Mouse (Mus musculus) heart, postnatal 4 days (tissue): ENCODE results near the gene Olfr153. TPM values are rescaled to one million over a fixed set of nuclear protein-coding genes. Genes with fewer than 3 reads are reported as not detected.
A peak's percentile ranks its signal among the peaks of the same experiment; 100 is the strongest.
"Not testable (repeated sequence)": the region's sequence is repeated elsewhere in the genome, so short reads cannot be mapped to it uniquely, and the experiment has no call there.

ENCODE experiments used
- DNase-seq: peaks from one replicate; pipeline ENCODE4 v3.0.0; 2021
- total RNA-seq, 2 experiments: library from RNA; stranded (reverse); gene quantifications; 2 replicates each; pipeline ENCODE4 v1.2.3; 2021

Gene Olfr153
- not detected for total RNA-seq

GRCm38 (mm10) chr2:87531496-87531895, at the start of gene Olfr153:
Gene Olfr153, plus strand, starts transcription at chr2:87531796.
- DNase-seq: no peak

- DNase-seq: no peak
Measured at GRCm38 (mm10) chr2:87482276-87482675, 49.3 kb upstream of the Olfr153 start.

DNA sequence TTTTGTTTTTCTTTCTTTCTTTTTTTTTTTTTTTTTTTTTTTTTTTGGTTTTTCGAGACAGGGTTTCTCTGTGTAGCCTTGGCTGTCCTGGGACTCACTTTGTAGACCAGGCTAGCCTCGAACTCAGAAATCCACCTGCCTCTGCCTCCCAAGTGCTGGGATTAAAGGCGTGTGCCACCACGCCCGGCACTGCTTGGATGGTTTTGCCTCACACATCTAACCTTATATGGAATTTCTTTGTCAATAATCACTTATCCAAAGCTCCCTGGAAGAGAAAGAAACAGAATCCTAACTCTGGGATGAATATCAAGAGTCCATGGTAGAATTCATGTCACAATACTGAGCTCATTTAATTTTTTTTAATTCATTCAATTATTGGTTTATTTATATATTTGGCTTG, 34.6 kb upstream of the Olfr153 start, which contains the start of gene Pramel7:
Pramel7 (minus strand) TSS at position 101 of the 400 bp plus-strand sequence.
- DNase-seq: not testable (repeated sequence)

GRCm38 (mm10) chr2:87506265-87506664, 25.3 kb upstream of the Olfr153 start, which contains the start of gene Pramel6:
Gene Pramel6, plus strand, starts transcription at chr2:87506565.
- DNase-seq: no peak

- DNase-seq: no peak
Measured at GRCm38 (mm10) chr2:87515046-87515445, 16.6 kb upstream of the Olfr153 start.

GRCm38 (mm10) chr2:87515457-87516060, 16.0 kb upstream of the Olfr153 start:
- DNase-seq: no peak

GRCm38 (mm10) chr2:87516581-87516980, 15.0 kb upstream of the Olfr153 start:
- no peak for DNase-seq

DNA sequence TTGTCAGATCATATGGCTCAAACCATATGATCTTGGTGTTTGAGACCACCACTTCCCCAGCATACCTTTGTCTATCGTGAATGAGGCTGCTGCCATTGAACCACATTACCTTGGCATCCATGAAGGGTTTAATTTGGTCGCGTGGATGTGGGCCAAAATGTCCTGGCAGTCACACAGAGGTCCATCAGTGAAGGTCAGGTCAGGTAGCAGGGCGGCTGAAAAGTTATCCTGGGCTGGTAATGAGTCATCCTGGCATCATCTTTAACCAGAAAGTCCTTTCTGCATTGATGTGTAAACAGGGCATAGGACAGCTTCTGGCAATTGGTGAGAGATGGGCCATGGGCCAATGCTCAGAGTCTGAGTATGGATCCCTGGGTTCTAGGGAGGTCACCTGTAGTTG, 10.9 kb upstream of the Olfr153 start:
- DNase-seq: peak; percentile 55

DNA sequence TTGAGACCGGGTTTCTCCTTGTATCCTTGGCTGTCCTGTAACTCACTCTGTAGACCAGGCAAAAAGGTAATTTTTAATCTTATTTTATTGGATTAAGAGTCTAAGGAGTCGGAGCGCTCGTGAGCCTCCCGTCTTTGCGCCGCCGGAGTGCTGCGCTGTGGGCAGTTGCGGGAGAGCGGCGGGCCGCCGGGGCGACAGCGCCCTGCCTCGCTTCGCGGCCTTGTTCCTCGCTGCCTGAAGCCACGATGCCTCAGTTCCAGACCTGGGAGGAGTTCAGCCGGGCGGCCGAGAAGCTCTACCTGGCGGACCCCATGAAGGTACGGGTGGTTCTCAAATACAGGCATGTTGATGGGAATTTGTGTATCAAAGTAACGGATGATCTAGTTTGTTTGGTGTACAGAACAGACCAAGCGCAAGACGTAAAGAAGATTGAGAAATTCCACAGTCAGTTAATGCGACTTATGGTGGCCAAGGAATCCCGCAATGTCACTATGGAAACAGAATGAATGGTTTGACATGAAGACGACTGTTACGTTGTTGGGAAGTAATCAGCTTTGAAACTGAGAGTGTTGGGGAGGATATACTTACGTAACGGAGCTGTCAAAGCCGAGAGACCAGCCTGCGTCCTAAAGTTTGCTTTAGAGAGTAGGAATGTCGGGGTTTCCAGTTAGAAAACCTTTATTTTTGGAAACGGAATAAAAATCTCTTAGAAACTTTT, 5.5 kb upstream of the Olfr153 start:
- DNase-seq: not testable (repeated sequence)

GRCm38 (mm10) chr2:87534826-87535225, 3.2 kb downstream of the Olfr153 start:
- DNase-seq: no peak

DNA sequence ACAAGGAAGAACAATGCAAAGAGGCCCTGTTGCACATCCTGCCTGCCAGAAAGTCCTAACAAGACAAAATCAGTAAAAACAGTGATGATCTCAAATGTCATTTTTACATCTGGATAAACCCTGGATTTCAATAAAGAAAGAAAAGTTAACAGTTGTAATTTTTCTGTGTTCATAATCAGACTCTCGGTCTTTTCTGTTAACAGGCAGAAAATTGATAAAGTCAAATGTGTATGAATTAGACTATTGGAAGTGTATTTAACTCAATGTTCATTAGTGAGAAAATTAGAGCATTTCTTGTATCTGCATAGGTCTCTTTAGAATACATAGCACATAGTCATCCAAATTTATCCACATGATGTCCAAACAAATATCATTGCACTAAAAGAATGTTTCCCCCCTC, 13.8 kb downstream of the Olfr153 start, which contains the start of gene Olfr1128:
Olfr1128 (minus strand) TSS at position 101 of the 400 bp plus-strand sequence.
- DNase-seq: no peak

- not testable (repeated sequence) for DNase-seq
Measured at GRCm38 (mm10) chr2:87573602-87574001, 42.0 kb downstream of the Olfr153 start, which contains the start of gene Olfr1129. Gene Olfr1129, plus strand, starts transcription at chr2:87573902.

Other genes starting within 250 kb of the Olfr153 start
- gene Olfr1118, start 224.2 kb upstream of the Olfr153 start, total RNA-seq: not detected
- not detected for gene Olfr1120, start 177.0 kb upstream of the Olfr153 start, total RNA-seq
- gene Olfr1121, start 161.9 kb upstream of the Olfr153 start, total RNA-seq: not detected
- gene Olfr1122, start 145.9 kb upstream of the Olfr153 start, total RNA-seq: under 1 TPM in 1 of 2 experiments, not detected in 1; 0.05 TPM
- gene Olfr1123, start 115.2 kb upstream of the Olfr153 start, total RNA-seq: not detected
- gene Olfr1124, start 101.5 kb upstream of the Olfr153 start, total RNA-seq: not detected
- gene Olfr1126, start 77.8 kb upstream of the Olfr153 start, total RNA-seq: not detected
- not detected for gene Pramel7, start 34.7 kb upstream of the Olfr153 start, total RNA-seq
- not detected for gene Pramel6, start 25.2 kb upstream of the Olfr153 start, total RNA-seq
- not detected for gene Olfr1128, start 13.7 kb downstream of the Olfr153 start, total RNA-seq
- gene Olfr1129, start 42.1 kb downstream of the Olfr153 start, total RNA-seq: not detected
- not detected for gene Olfr1130, start 74.4 kb downstream of the Olfr153 start, total RNA-seq
- not detected for gene Olfr1131, start 95.3 kb downstream of the Olfr153 start, total RNA-seq
- gene Olfr1132, start 105.7 kb downstream of the Olfr153 start, total RNA-seq: not detected
- gene Olfr1133, start 115.6 kb downstream of the Olfr153 start, total RNA-seq: not detected
- gene Olfr1134, start 126.7 kb downstream of the Olfr153 start, total RNA-seq: not detected
- not detected for gene Olfr1135, start 141.9 kb downstream of the Olfr153 start, total RNA-seq
- gene Olfr1136, start 162.2 kb downstream of the Olfr153 start, total RNA-seq: not detected
- not detected for gene Olfr1137, start 181.4 kb downstream of the Olfr153 start, total RNA-seq
- gene Olfr1138, start 208.2 kb downstream of the Olfr153 start, total RNA-seq: not detected
- not detected for gene Olfr1140, start 212.0 kb downstream of the Olfr153 start, total RNA-seq
- not detected for gene Olfr1141, start 222.2 kb downstream of the Olfr153 start, total RNA-seq
- not detected for gene Olfr152, start 247.7 kb downstream of the Olfr153 start, total RNA-seq